Mouse (Mus musculus) lung, adult 2 months (tissue): ENCODE data around the gene Dmwd. TPM values are rescaled to one million over a fixed set of nuclear protein-coding genes. Genes with fewer than 3 reads are reported as not detected.

Experiments
- DNase-seq: peaks from one replicate; pipeline ENCODE4 v3.0.0; 2022
- H3K4me1 ChIP-seq: fragments of 200-500 bp; 2 replicates; pipeline ENCODE4 v1.6.1; 2011; ENCODE audit warnings: low read length; ENCODE audit not compliant: control insufficient read depth, insufficient read depth
- H3K4me3 ChIP-seq: fragments of 200-500 bp; replicated peaks from 2 replicates; pipeline ENCODE3; 2011; ENCODE audit warnings: low read depth, mild to moderate bottlenecking, control low read depth, low read length; ENCODE audit errors: extremely low read depth
- CTCF ChIP-seq: fragments of 200-500 bp; IDR thresholded peaks from 2 replicates; pipeline ENCODE4 v1.5.1; 2011; ENCODE audit warnings: mild to moderate bottlenecking, low read length, control low read depth; ENCODE audit not compliant: insufficient read depth
- POLR2A ChIP-seq: fragments of 200-500 bp; IDR thresholded peaks from 2 replicates; pipeline ENCODE4 v1.6.1; 2011; ENCODE audit warnings: low read depth, mild to moderate bottlenecking, control low read depth, low read length, borderline replicate concordance; ENCODE audit errors: extremely low read depth
- WGBS: fragments of 180-500 bp; shearing (Covaris S2); methylation state at CpG from one replicate; pipeline ENCODE4 v1.1.7; 2018; 5-methylcytosine and 5-hydroxymethylcytosine counted together
- polyA plus RNA-seq: library from polyadenylated mRNA; depleted of rRNA; stranded (reverse); fragments of >200 nt; gene quantifications from 2 replicates; pipeline ENCODE4 v1.2.3, GENCODE M21; 2012

Gene Dmwd
- polyA plus RNA-seq, 1 experiment = 101 TPM

- Histone ChIP-seq H3K4me3 (no peak overlapping the region), H3K4me1 (peaks cover 6% of the 10 kb centered on the region)
- no peak for DNase-seq
- 77% methylated on average over 4 of the region's 4 CpGs for WGBS
- TF ChIP-seq CTCF (no peak), POLR2A (no peak)
Observed at GRCm38 (mm10) chr7:19082171-19082570, 6.1 kb downstream of the Dmwd start.

- WGBS = 46% methylated on average over 6 of the region's 6 CpGs
- no peak for TF ChIP-seq POLR2A
- TF ChIP-seq CTCF = no peak
- no peak overlapping the region for H3K4me3 ChIP-seq
- H3K4me1 ChIP-seq = peaks cover 6% of the 10 kb centered on the region
- no peak for DNase-seq
Observed at GRCm38 (mm10) chr7:19083096-19083495, 7.1 kb downstream of the Dmwd start.

DNA sequence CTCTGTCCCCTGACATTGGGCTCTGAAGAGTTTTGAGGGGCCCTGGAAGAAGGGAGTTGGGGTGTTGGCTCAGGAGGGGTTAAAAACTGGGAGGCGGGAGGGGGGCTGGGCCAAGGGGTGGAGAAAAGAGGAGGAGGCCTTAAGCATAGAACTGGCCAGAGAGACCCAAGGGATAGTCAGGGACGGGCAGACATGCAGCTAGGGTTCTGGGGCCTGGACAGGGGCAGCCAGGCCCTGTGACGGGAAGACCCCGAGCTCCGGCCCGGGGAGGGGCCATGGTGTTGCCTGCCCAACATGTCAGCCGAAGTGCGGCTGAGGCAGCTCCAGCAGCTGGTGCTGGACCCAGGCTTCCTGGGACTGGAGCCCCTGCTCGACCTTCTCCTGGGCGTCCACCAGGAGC, 7.7 kb downstream of the Dmwd start, which contains the start of gene Dmpk:
TSS of gene Dmpk (plus strand) at position 149 of the 400 bp plus-strand sequence.
- WGBS = 42% methylated on average over 10 of the region's 10 CpGs
- peak within 1 kb of the TSS; percentile 60 for H3K4me3 ChIP-seq
- peaks cover 6% of the 10 kb centered on the region for H3K4me1 ChIP-seq
- TF ChIP-seq POLR2A (0 out of 2 replicates have a peak, but pooled peaks have one; percentile 24), CTCF (no peak)
- no peak for DNase-seq

- no peak for DNase-seq
- WGBS = 50% methylated on average over 6 of the region's 6 CpGs
- peaks cover 6% of the 10 kb centered on the region for H3K4me1 ChIP-seq
- peak overlapping the region; percentile 60 for H3K4me3 ChIP-seq
- TF ChIP-seq POLR2A (no peak), CTCF (no peak)
Observed at GRCm38 (mm10) chr7:19084277-19084771, 8.3 kb downstream of the Dmwd start.

GRCm38 (mm10) chr7:19084921-19085473, 9.0 kb downstream of the Dmwd start:
- Histone ChIP-seq H3K4me3 (no peak overlapping the region), H3K4me1 (peaks cover 6% of the 10 kb centered on the region)
- TF ChIP-seq CTCF (no peak), POLR2A (no peak)
- 24% methylated on average over 9 of the region's 9 CpGs for WGBS
- DNase-seq = no peak

DNA sequence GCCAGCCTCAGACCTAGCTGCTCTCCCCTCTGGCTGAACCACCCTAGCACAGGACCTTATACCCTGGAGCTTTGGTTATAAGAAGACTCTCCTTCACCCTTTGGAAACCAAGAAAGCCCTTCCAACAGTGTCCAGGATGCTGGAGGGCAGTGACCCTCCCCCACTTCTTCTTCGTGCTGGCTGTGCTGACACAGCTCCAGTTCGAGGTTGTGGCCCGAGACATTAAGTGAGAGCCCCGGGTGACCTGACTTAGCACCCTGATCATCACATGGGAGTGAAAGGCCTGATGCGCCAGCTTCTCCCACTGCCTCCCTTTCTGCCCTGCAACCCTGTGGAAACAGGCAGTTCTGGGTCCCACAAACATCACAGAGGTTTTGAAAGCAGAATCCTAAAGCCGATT, 9.5 kb downstream of the Dmwd start:
- no peak for TF ChIP-seq CTCF
- TF ChIP-seq POLR2A = no peak
- Histone ChIP-seq H3K4me1 (peaks cover 6% of the 10 kb centered on the region), H3K4me3 (peak overlapping the region; percentile 43)
- WGBS = 12% methylated on average over 6 of the region's 6 CpGs
- no peak for DNase-seq

GRCm38 (mm10) chr7:19086042-19086441, 10.0 kb downstream of the Dmwd start:
- WGBS = 19% methylated on average over 14 of the region's 14 CpGs
- no peak for DNase-seq
- peak overlapping the region; percentile 43 for H3K4me3 ChIP-seq
- TF ChIP-seq CTCF (no peak), POLR2A (no peak)
- H3K4me1 ChIP-seq = peaks cover 6% of the 10 kb centered on the region

DNA sequence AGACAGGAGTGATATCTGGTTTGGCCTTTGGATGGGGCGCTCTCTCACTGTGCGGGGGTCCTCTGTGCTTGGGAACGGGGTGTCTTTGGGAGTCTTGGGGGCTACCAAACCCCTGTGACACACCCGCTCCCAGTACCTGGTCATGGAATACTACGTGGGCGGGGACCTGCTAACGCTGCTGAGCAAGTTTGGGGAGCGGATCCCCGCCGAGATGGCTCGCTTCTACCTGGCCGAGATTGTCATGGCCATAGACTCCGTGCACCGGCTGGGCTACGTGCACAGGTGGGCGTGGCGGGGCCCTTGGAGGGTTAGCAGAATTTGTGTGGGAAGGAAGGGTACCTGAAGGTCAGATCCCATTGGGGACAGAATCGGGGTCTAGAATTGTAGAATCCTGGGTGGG, 10.7 kb downstream of the Dmwd start:
- 80% methylated on average over 18 of the region's 18 CpGs for whole genome bisulfite sequencing
- H3K4me3 ChIP-seq = no peak overlapping the region
- TF ChIP-seq POLR2A (no peak), CTCF (no peak)
- H3K4me1 ChIP-seq = peaks cover 6% of the 10 kb centered on the region
- DNase-seq = no peak

GRCm38 (mm10) chr7:19088813-19089212, 12.8 kb downstream of the Dmwd start:
- DNase-seq = peak; percentile 61
- TF ChIP-seq POLR2A = no peak
- peak; percentile 83 for TF ChIP-seq CTCF
- Histone ChIP-seq H3K4me3 (no peak overlapping the region), H3K4me1 (peaks cover 6% of the 10 kb centered on the region)
- 34% methylated on average over 10 of the region's 10 CpGs for WGBS

GRCm38 (mm10) chr7:19091913-19092312, 15.9 kb downstream of the Dmwd start:
- DNase-seq = no peak
- no peak overlapping the region for H3K4me3 ChIP-seq

DNA sequence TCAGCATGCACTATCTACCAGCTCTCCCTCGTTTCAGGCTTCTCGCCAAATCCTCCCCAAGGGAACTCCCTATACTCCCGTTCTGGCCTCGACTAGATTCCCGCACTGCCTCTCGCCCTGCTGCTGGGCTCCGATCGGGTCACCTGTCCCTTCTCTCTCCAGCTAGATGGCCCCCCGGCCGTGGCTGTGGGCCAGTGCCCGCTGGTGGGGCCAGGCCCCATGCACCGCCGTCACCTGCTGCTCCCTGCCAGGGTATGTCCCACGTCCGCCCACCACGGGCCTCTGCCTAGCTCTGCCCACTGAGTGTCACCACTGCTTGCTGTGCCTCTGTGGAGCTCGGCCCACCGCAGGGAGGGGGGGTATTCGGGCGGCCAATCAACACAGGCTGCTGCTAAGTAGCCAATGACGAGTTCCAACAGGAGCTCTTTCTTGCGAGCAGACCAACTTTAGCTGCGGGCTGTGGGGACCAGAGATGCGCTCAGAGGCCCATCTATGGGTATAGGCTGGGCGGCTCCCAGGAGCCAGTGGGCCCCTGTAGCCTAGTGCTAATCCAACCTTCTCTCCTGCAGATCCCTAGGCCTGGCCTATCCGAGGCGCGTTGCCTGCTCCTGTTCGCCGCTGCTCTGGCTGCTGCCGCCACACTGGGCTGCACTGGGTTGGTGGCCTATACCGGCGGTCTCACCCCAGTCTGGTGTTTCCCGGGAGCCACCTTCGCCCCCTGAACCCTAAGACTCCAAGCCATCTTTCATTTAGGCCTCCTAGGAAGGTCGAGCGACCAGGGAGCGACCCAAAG, 16.6 kb downstream of the Dmwd start:
- Histone ChIP-seq H3K4me3 (no peak overlapping the region), H3K4me1 (peaks cover 2% of the 10 kb centered on the region; the same call in 1 of the 2 replicates)
- peak; percentile 41 for DNase-seq
- TF ChIP-seq CTCF (no peak), POLR2A (no peak)
- 19% methylated on average over 37 of the region's 38 CpGs for whole genome bisulfite sequencing

More at GRCm38 (mm10) chr7:19091913-19092312, 15.9 kb downstream of the Dmwd start:
- 73% methylated on average over 17 of the region's 17 CpGs for WGBS
- H3K4me1 ChIP-seq = peaks cover 2% of the 10 kb centered on the region; the same call in 1 of the 2 replicates
- no peak for TF ChIP-seq POLR2A
- no peak for TF ChIP-seq CTCF
